Mouse (Mus musculus): ENCODE measurements around the gene Mrpl28.
"Not testable (repeated sequence)": the region's sequence is repeated elsewhere in the genome, so short reads cannot be mapped to it uniquely, and the experiment has no call there.

- peak; percentile 32 for TF ChIP-seq CTCF (IDR thresholded peaks at IDR 0.05)
- not testable (repeated sequence) for TF ChIP-seq POLR2A (IDR thresholded peaks at IDR 0.05; ENCODE audit: insufficient read depth, low read depth, low read length)
Measured at GRCm38 (mm10) chr17:26114461-26114860, 8.8 kb upstream of the Mrpl28 start.
